Mouse (Mus musculus) stomach, postnatal 0 days (tissue): ENCODE measurements around the gene Pgap3.

Experiments
- CTCF ChIP-seq: IDR thresholded peaks from 2 replicates; pipeline ENCODE4 v1.5.1; 2016; ENCODE audit warnings: antibody characterized with exemption, low read depth, mild to moderate bottlenecking, moderate library complexity
- EP300 ChIP-seq: optimal IDR thresholded peaks from 2 replicates; pipeline ENCODE3; 2016; ENCODE audit warnings: antibody characterized with exemption

DNA sequence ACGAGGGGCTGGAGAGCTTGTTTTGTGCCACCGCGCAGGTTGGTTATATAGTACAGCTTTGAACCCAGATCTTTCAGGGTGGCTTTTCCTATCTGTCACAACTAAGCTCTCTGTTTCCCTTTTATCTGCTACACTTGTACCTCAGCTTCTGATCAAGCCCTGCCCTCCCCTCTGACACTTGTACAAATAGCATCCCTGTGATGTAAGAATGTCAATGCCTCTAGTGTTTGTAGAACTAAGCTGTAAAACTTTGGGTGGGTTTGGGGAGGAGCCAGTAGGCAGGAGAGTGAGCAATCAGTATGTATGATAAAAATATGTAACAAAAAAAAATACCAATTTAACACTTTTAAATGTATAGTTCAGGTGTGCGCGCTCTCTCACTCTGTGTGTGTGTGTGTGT, 35.9 kb downstream of the Pgap3 start:
- TF ChIP-seq CTCF (no peak), EP300 (no peak)
